Mouse (Mus musculus) intestine, embryonic 16.5 days (tissue): ENCODE measurements around the gene Banp. TPM values are rescaled to one million over a fixed set of nuclear protein-coding genes. Genes with fewer than 3 reads are reported as not detected.

ENCODE experiments used
- ATAC-seq: fragments of 200-750 bp; cut with Nextera tagmentation; 2 replicates; pipeline ENCODE4 v1.8.0; 2017; ENCODE audit warnings: moderate TSS enrichment, moderate library complexity
- H3K27ac ChIP-seq: fragments of 300-500 bp; sonication (generic); 2 replicates; pipeline ENCODE4 v1.5.1; 2014; ENCODE audit warnings: mild to moderate bottlenecking, low read length
- H3K27me3 ChIP-seq: fragments of 300-500 bp; sonication (generic); replicated peaks from 2 replicates; pipeline ENCODE4 v1.6.1; 2014; ENCODE audit warnings: low read length, control low read depth, mixed read lengths; ENCODE audit not compliant: control insufficient read depth, insufficient read depth
- H3K36me3 ChIP-seq: fragments of 300-500 bp; sonication (generic); 2 replicates; pipeline ENCODE4 v1.6.1; 2014; ENCODE audit warnings: low read length, control low read depth; ENCODE audit not compliant: control insufficient read depth, insufficient read depth
- H3K4me1 ChIP-seq: fragments of 300-500 bp; sonication (generic); 2 replicates; pipeline ENCODE4 v1.6.1; 2014; ENCODE audit warnings: low read length, control low read depth, mixed read lengths; ENCODE audit not compliant: control insufficient read depth, insufficient read depth
- H3K4me2 ChIP-seq: fragments of 300-500 bp; sonication (generic); 2 replicates; pipeline ENCODE4 v1.6.1; 2014; ENCODE audit warnings: low read depth, low read length, control low read depth
- H3K4me3 ChIP-seq: fragments of 300-500 bp; sonication (generic); 2 replicates; pipeline ENCODE4 v1.5.1; 2014; ENCODE audit warnings: mild to moderate bottlenecking, low read length
- H3K9ac ChIP-seq: fragments of 300-500 bp; sonication (generic); 2 replicates; pipeline ENCODE4 v1.6.1; 2014; ENCODE audit warnings: low read depth, low read length
- H3K9me3 ChIP-seq: fragments of 300-500 bp; sonication (generic); 2 replicates; pipeline ENCODE4 v1.6.1; 2016; ENCODE audit warnings: low read length, control low read depth; ENCODE audit not compliant: control insufficient read depth
- WGBS: fragments of 180-500 bp; shearing (Covaris S2); extraction: QIAGEN DNeasy Blood & Tissue Kit; methylation state at CpG from one replicate; pipeline ENCODE4 v1.1.7; 2014; 5-methylcytosine and 5-hydroxymethylcytosine counted together
- polyA plus RNA-seq: library from polyadenylated mRNA; unstranded; fragments of >200 nt; fragmentation: Nextera tagmentation; extraction: Ambion mirVana; gene quantifications from 2 replicates; pipeline ENCODE4 v1.2.1, GENCODE M21; 2015

Gene Banp
- polyA plus RNA-seq, 1 experiment from 2014 or later, result 36.6 TPM

- Histone ChIP-seq H3K36me3 (no peaks in the 10 kb centered on the region), H3K9me3 (no peaks in the 10 kb centered on the region), H3K27me3 (no peaks in the 10 kb centered on the region), H3K4me3 (no peak overlapping the region), H3K4me2 (no peak overlapping the region), H3K27ac (peak overlapping the region; percentile 57; the same call in 1 of the 2 replicates), H3K9ac (peak overlapping the region; percentile 38), H3K4me1 (peaks cover 33% of the 10 kb centered on the region)
- peak; percentile 87 for ATAC-seq
- 57% methylated on average over 7 of the region's 7 CpGs for WGBS
Observed at GRCm38 (mm10) chr8:121966714-121967448, 17.3 kb downstream of the Banp start.

GRCm38 (mm10) chr8:121967977-121968376 lies 18.4 kb downstream of the Banp start:
- Histone ChIP-seq H3K27me3 (no peaks in the 10 kb centered on the region), H3K9ac (no peak overlapping the region), H3K4me2 (no peak overlapping the region), H3K36me3 (no peaks in the 10 kb centered on the region), H3K4me3 (no peak overlapping the region), H3K4me1 (peaks cover 33% of the 10 kb centered on the region), H3K9me3 (no peaks in the 10 kb centered on the region), H3K27ac (no peak overlapping the region)
- no peak for ATAC-seq
- WGBS, result 39% methylated on average over 4 of the region's 4 CpGs

DNA sequence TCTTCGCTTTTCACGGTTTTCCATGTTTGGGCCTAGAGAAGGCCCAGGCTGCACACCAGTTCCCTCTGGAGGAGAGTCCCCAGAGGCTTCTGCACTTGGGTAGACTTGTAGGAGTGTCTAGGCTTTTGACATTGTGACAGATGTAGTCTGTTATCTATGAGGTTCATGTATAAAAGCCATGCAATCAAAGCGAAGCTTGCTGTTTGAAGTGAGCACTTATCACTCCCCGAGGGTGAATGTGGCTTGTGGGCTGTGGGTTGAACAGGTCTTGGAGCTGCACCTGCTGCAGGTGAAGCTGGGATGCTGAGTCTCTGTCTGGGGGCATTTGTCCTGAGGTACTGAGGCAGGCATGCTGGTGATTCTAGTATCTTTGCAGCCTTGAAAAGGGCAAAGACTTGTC lies 19.0 kb downstream of the Banp start:
- no peak overlapping the region for H3K9ac ChIP-seq
- peaks cover 33% of the 10 kb centered on the region for H3K4me1 ChIP-seq
- H3K27ac ChIP-seq, result no peak overlapping the region
- H3K27me3 ChIP-seq, result no peaks in the 10 kb centered on the region
- 54% methylated on average over 4 of the region's 4 CpGs for WGBS
- no peak overlapping the region for H3K4me3 ChIP-seq
- no peaks in the 10 kb centered on the region for H3K9me3 ChIP-seq
- H3K36me3 ChIP-seq, result no peaks in the 10 kb centered on the region
- no peak overlapping the region for H3K4me2 ChIP-seq
- ATAC-seq, result no peak

DNA sequence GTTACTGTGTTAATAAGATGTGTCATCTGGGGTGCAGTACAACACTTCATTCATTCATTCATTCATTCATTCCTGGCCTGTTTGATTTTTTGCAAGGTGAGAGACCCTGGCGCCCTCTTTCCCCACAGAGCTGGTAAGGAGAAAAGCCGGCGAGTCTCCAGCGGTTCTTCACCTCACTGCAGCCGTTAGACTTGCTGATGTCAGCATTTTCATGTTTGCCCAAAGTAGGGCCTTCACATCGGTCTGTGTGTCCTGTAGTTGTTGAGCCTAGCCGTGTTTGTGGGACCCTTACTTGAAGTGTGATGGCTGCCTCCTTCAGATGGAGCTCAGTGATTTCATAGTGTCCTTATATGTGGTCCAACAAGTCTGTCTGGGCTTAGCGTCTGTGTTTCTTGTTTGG lies 20.7 kb downstream of the Banp start:
- Histone ChIP-seq H3K27me3 (no peaks in the 10 kb centered on the region), H3K9ac (no peak overlapping the region), H3K9me3 (no peaks in the 10 kb centered on the region), H3K4me2 (no peak overlapping the region), H3K36me3 (peaks cover 8% of the 10 kb centered on the region; the same call in 1 of the 2 replicates), H3K4me3 (no peak overlapping the region), H3K4me1 (peaks cover 32% of the 10 kb centered on the region), H3K27ac (no peak overlapping the region)
- no peak for ATAC-seq
- 86% methylated on average over 8 of the region's 8 CpGs for WGBS

- H3K9me3 ChIP-seq, result no peaks in the 10 kb centered on the region
- no peak for ATAC-seq
- no peaks in the 10 kb centered on the region for H3K27me3 ChIP-seq
- H3K9ac ChIP-seq, result no peak overlapping the region
- peaks cover 20% of the 10 kb centered on the region for H3K4me1 ChIP-seq
- H3K27ac ChIP-seq, result no peak overlapping the region
- H3K4me2 ChIP-seq, result no peak overlapping the region
- peaks cover 21% of the 10 kb centered on the region for H3K36me3 ChIP-seq
- WGBS, result 68% methylated on average over 17 of the region's 17 CpGs
- no peak overlapping the region for H3K4me3 ChIP-seq
Observed at GRCm38 (mm10) chr8:121971488-121972058, 22.0 kb downstream of the Banp start.

GRCm38 (mm10) chr8:121973906-121974305 lies 24.4 kb downstream of the Banp start:
- Histone ChIP-seq H3K36me3 (peaks cover 26% of the 10 kb centered on the region), H3K9ac (no peak overlapping the region), H3K27me3 (no peaks in the 10 kb centered on the region), H3K4me3 (no peak overlapping the region), H3K27ac (no peak overlapping the region), H3K4me2 (no peak overlapping the region), H3K4me1 (no peaks in the 10 kb centered on the region), H3K9me3 (no peaks in the 10 kb centered on the region)
- ATAC-seq, result no peak
- WGBS, result 94% methylated on average over 28 of the region's 28 CpGs

GRCm38 (mm10) chr8:121977819-121978590 lies 28.5 kb downstream of the Banp start:
- H3K9me3 ChIP-seq, result no peaks in the 10 kb centered on the region
- 70% methylated on average over 8 of the region's 8 CpGs for WGBS
- peaks cover 28% of the 10 kb centered on the region for H3K36me3 ChIP-seq
- H3K4me3 ChIP-seq, result no peak overlapping the region
- no peak overlapping the region for H3K4me2 ChIP-seq
- H3K27ac ChIP-seq, result no peak overlapping the region
- no peaks in the 10 kb centered on the region for H3K4me1 ChIP-seq
- H3K27me3 ChIP-seq, result no peaks in the 10 kb centered on the region
- ATAC-seq, result no peak
- H3K9ac ChIP-seq, result no peak overlapping the region

DNA sequence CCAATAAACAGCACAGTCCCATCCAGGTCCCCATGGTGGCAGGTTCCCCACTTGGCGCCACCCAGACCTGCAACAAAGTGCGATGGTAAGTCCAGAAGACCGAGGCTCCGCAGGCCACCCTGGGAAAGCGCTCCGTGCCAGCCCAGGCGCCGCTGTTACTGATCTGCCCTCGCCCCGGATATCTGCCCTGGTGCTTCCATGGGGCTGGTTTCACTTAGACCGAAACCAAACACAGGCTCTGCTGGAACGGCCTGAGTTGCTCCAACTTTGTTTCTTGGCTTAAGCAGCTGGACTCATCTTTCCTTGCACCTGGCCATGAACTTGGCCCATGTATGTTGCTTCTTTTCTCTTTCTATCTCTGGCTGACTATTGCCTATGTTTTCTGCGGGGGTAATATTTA lies 29.1 kb downstream of the Banp start:
- Histone ChIP-seq H3K4me2 (no peak overlapping the region), H3K4me1 (no peaks in the 10 kb centered on the region), H3K27me3 (no peaks in the 10 kb centered on the region), H3K9ac (no peak overlapping the region), H3K27ac (no peak overlapping the region), H3K36me3 (peaks cover 28% of the 10 kb centered on the region), H3K4me3 (no peak overlapping the region), H3K9me3 (no peaks in the 10 kb centered on the region)
- 93% methylated on average over 13 of the region's 13 CpGs for WGBS
- ATAC-seq, result no peak

DNA sequence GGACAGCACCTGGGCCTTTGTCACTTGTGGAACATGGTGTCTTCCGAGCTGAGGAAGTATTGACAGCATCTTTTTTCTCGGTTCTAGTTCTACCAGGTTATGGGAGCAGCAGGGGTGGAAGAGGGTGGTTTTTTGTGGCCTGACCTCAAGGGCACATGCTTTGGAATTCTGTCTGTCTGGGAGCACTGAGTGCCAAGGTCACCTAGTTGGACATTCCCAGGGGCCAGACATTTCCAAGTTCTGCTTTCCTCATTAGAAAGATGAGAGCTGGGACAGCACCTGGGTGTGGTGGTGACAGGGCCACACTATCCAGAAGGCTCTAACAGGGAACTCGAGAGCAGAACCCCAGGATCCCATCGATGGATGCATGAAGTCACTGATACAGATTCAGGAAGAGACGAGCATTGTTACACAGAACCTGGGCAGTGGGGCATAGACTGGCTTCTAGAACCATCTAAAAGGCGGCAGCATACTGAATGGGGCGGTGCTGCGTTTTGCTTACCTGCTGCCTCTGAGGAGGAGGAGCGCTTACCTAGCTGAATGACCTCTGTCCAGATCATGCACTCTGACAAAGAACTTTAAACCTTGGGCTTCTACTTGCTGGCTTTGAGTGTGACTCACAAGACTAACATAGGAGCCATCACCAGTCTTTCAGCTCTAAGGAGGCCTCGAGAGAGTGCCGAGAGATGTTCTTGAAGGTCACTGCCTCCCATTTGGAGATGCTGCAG lies 31.4 kb downstream of the Banp start:
- H3K9me3 ChIP-seq, result no peaks in the 10 kb centered on the region
- no peak overlapping the region for H3K27ac ChIP-seq
- H3K4me1 ChIP-seq, result no peaks in the 10 kb centered on the region
- H3K9ac ChIP-seq, result no peak overlapping the region
- 94% methylated on average over 11 of the region's 11 CpGs for WGBS
- H3K4me3 ChIP-seq, result no peak overlapping the region
- no peak overlapping the region for H3K4me2 ChIP-seq
- peaks cover 14% of the 10 kb centered on the region for H3K36me3 ChIP-seq
- ATAC-seq, result no peak
- no peaks in the 10 kb centered on the region for H3K27me3 ChIP-seq
